Mouse (Mus musculus): ENCODE data around the gene Ccdc177.

DNA sequence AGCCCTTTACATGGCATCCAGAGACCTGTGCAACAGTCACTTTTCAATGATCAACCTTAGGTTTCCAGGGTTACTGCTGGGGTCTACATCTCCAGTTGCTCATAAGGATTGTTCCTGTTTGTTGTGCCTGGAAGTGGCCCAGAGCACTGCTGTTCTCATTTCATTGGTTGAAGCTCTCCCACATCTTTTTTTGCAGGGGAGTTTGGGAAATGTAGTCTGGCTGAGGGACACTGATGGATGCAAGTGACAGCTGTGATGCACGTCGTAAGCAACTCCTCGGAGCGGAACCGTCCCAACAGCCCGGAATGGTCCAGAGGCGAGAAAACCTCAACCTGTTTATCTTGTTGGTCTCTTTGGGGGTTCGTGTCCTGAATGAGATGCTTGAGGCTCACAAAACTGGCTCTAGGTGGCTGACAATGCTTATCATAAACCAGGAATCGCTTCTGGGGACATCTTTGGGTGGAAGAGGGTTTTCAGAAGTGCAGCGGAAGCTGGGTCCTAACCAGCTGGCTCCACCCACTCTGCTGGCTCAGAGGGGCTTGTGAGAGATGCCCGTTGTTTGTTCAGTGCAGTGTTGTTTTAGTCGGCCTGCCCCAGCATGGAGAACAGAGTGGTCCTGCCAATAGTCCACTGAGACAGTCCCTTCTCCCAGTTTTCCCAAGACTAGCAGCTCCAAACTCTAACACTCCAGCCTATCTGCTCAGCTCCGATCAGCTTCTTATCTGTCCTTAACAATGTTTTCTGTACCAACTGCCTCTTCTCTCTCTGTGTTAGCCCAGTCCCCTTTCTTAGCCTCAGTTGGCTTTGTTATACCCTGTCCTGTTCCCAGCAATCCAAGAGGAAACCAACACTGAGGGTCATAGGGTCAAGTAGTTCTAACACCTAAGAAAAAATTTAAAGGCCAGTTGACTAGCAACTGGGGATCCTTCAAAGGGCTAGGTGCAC, 25.7 kb downstream of the Ccdc177 start:
- no peak for TF ChIP-seq CTCF (IDR thresholded peaks at IDR 0.05; ENCODE audit: low read depth)
- no peak for TF ChIP-seq EP300 (IDR thresholded peaks at IDR 0.05; ENCODE audit: low read depth)
